Mouse (Mus musculus): ENCODE measurements at regions not wholly inside any gene's neighbourhood (a gene's known extent, or its start where the extent isn't known, plus 50 kb on each side); places are given as distances from the start of the nearest gene placed in this dataset.

GRCm38 (mm10) chr10:7268386-7269033 lies 56.5 kb upstream of the Cnksr3 start:
- intact Hi-C loops (cut with DNase I), result no loop called here

- intact Hi-C loops (cut with DNase I), result no loop called here
Observed at GRCm38 (mm10) chr10:7267903-7268302, 55.9 kb upstream of the Cnksr3 start.

GRCm38 (mm10) chr10:7267106-7267505 lies 55.1 kb upstream of the Cnksr3 start:
- intact Hi-C loops (cut with DNase I), result no loop called here

DNA sequence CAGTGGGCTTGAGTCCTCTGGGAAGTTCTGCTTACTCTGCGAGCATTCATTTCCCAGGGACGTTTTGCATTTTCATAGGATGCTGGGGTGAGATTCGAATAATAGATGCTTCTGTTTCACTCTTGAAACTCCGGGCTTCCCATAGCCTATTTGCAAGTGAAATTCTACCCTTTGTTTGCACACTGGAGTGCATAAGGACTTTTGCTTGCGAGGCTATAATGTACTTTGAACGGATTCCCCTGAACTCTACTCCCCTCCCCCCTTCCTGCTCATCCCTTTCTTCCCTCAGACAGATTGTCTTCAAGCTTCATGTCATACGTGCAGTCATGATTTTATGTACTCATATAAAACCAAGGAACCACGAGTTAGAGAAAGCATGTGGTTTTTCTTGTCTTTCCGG lies 53.4 kb upstream of the Cnksr3 start:
- intact Hi-C loops (cut with DNase I), result no loop called here

DNA sequence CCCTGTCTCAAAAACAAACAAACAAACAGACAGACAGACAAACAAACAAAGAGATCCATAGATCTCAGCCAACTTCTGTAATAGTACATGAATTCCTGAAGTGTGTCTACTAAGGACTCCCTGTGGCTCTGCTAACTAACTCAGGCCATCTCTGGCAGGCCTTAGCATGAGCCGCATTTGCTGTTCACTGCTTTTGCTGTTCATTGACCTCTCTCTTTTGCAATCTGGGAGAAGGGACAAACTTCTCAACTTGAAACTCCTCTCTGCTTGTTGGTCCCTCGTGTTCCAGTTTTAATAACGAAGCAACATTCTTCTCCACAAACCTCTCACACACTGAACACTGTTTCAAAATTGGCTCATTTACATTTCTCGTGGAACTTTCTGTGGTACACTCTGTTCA lies 52.7 kb upstream of the Cnksr3 start:
- intact Hi-C loops (cut with DNase I), result no loop called here

Data from adrenal gland (tissue).